Mouse (Mus musculus): ENCODE measurements around the gene Lrrc8d. TPM values are rescaled to one million over a fixed set of nuclear protein-coding genes. Genes with fewer than 3 reads are reported as not detected.

Gene Lrrc8d
- total RNA-seq (2021) = 10 to 100 TPM; 47.9 to 57.7 TPM

GRCm38 (mm10) chr5:105699141-105700069 is at the start of gene Lrrc8d:
Gene Lrrc8d, plus strand, starts transcription at chr5:105699969.
- peak; percentile 76 to 79 for DNase-seq (ENCODE audit: extremely low spot score in 1 of 2, low spot score in 1 of 2)

- no peak for DNase-seq (ENCODE audit: extremely low spot score in 1 of 2, low spot score in 1 of 2)
Observed at GRCm38 (mm10) chr5:105650728-105651479, 48.9 kb upstream of the Lrrc8d start.

- no peak for DNase-seq (ENCODE audit: extremely low spot score in 1 of 2, low spot score in 1 of 2)
Observed at GRCm38 (mm10) chr5:105651561-105651991, 48.2 kb upstream of the Lrrc8d start.

- peak; percentile 75 to 88 for DNase-seq (ENCODE audit: extremely low spot score in 1 of 2, low spot score in 1 of 2)
Observed at GRCm38 (mm10) chr5:105654237-105655063, 45.3 kb upstream of the Lrrc8d start.

DNA sequence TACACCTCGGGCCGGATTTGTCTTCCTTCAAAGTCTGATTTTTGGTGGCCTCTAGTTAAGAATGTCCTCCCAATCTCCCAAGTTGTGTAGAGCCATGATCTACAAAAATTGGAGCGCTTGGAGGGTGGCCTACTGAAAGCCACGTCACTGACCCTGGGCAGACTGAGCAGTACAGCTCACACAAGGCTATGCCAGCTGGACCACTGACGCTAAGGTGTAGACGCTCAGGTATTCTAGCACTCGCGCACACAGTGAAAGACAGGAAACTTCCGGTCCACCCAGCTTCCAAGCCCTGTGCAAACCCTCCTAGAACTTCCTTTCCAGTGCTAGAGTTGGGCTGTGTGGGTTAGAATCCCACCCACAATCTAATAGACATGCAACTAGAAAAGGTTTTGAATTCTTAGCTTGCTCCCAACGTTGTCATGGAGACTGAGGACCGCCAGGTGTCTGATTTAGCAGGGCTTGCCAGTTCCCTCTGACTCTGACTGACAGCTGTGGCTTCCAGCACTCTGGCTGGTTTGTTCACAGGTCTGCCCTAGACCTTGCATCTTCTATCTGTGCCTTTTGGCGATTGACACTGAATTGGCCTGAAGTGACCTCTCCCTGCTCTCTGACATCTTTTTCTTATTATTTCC is 44.6 kb upstream of the Lrrc8d start:
- peak in 1 of 2 experiments; percentile 19 for DNase-seq (ENCODE audit: extremely low spot score in 1 of 2, low spot score in 1 of 2)

DNA sequence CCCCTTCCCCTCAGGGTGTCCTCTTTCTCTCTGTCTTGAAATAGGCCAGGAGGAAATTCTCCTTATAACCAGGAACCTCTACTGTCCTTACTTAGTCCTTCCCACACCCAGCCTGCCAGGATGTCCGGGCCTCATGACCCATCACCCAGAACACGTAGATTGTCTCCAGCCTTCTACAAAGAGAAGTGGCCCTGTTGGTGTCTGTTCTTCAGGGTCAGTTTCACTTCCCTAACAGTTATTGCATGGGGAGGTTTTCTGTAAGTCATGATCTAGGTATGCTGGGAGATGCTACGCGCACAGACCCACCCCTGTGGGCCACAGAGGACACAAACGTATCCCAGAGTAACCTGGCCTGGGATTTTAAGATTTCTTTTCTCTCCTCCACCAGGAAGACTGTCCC is 37.9 kb upstream of the Lrrc8d start:
- no peak for DNase-seq (ENCODE audit: extremely low spot score in 1 of 2, low spot score in 1 of 2)

DNA sequence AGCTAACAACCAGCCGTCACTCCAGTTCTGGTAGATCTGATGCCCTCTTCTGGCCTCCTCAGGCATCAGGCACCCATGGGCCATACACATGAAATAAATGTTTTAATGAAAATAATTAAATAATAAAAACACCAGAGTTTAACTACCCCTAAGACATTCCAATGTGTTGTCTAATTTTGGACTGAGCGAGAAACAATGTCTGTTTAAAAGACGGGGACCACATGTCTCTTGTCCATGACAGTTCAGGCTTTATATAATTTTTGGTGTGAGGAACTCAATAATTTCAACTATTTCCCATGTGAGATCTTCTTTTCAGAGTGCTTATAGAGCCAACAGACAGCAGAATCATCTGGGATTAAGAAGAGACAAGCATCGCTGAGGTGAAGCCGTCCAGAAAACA is 32.8 kb upstream of the Lrrc8d start:
- DNase-seq (ENCODE audit: extremely low spot score in 1 of 2, low spot score in 1 of 2) = no peak

DNA sequence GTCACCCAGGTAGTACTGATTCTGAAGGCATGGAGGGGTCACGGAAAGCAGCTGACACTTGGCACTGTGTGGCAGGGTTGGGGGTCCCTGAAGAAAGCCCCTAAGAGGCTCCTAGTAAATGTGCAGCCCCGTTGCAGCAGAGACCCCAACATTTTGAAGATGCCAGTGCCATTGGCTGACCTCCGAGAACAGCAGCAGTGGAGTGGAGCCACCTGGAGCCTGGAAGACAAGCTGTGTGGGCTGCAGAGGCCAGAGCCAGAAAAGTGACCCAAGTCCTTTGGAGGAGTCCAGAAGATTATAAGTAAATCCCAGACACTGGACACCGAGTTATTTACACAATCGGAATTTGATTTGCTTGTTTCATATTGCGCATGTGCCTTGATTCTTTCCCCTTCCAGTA is 32.4 kb upstream of the Lrrc8d start:
- no peak for DNase-seq (ENCODE audit: extremely low spot score in 1 of 2, low spot score in 1 of 2)

GRCm38 (mm10) chr5:105669086-105669485 is 30.7 kb upstream of the Lrrc8d start:
- DNase-seq (ENCODE audit: extremely low spot score in 1 of 2, low spot score in 1 of 2) = no peak

DNA sequence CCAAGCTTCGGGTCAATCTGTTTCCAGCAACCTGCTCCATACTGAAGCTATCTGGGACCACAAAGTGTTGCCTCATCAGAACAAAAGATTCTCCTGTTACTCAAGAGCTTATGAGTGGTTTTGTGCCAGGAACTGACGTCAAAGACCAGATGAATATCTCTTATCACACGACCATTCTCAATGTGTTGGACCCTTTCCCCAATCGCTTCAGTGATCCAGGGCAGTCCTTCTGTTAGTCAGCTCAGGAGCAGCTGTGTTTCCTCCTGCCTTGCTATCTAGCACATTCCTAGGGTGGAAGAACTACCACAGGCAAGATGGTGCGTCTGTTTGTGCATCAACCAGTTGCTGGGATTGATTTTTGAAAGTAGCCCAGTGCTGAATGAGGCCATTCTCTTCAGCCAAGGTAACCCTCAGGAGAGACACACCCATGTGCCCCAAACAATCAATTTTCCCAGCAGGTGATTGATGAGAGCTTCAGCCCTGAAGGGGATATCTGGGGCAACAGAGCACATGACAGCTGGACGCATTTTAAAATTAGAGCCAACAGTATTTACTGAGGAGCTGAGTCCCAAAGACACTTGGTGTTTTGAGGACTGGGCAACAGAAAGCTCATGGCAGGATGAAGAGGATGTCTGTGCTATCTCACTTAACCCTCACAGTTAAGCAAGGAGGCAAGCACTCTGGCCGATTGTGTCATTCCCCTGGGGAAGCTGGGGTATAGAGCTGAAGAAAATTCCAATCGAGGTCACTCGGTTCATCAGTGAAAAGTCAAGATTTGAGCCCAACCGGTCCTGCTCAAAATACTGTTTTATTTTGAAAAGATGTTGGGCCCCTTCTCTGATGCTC is 30.0 kb upstream of the Lrrc8d start:
- no peak for DNase-seq (ENCODE audit: extremely low spot score in 1 of 2, low spot score in 1 of 2)

DNA sequence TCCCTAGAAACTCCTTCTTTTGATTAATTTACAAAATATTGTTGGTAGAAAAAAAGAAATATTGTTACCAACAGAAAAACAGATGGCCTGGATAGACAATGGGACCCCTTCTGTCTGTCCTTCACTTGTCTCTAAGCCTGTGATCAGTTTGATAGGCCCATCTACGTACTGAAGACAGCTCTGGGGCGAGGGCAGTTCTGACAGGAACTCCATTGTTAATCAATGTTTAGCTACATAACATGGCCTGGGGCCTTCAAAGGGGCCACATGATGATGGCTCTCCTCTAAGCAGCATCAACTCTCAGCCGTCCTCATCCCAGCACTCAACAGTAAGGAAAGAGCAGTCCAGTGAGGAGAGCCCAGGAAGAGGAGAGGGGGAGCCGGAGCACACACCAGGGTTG is 27.4 kb upstream of the Lrrc8d start:
- no peak for DNase-seq (ENCODE audit: extremely low spot score in 1 of 2, low spot score in 1 of 2)

DNA sequence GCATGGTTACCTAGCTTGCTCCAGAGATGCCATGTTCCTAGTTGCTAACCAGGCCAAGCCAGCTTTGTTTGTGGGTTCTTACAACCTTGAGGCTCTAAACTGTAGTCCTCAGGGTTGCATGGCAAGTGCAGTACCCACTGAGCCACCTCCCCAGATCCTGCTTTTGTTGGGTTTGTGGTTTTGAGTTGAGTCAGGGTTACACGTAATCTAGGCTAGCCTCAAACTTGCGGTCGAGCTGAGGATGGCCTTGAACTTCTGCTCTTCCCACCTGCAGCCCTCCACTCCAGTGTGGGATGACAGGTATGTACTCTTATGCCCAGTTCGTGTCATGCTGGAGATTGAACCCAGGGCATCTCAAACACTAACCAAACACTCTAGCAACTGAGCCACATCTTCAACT is 24.3 kb upstream of the Lrrc8d start:
- no peak for DNase-seq (ENCODE audit: extremely low spot score in 1 of 2, low spot score in 1 of 2)

DNA sequence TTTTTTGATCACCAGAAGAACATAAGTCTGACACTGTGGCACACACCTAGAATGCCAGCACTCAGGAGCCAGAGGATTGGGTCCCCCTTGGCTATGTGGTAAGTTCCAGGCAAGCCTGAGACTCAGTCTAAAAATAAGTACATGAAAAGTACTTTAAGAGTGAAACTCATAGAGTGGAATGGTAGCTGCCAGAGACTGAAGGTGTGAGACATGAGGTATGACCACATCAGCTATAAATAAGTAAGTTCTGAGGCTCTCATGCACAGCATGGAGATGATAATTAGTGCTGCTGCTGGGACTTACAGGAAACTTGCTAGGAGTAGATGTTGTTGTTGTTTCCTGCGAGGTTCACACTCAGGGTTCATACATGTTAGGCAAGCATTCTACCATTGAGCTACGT is 22.7 kb upstream of the Lrrc8d start:
- DNase-seq (ENCODE audit: extremely low spot score in 1 of 2, low spot score in 1 of 2) = no peak

- no peak for DNase-seq (ENCODE audit: extremely low spot score in 1 of 2, low spot score in 1 of 2)
Observed at GRCm38 (mm10) chr5:105678243-105678642, 21.5 kb upstream of the Lrrc8d start.

DNA sequence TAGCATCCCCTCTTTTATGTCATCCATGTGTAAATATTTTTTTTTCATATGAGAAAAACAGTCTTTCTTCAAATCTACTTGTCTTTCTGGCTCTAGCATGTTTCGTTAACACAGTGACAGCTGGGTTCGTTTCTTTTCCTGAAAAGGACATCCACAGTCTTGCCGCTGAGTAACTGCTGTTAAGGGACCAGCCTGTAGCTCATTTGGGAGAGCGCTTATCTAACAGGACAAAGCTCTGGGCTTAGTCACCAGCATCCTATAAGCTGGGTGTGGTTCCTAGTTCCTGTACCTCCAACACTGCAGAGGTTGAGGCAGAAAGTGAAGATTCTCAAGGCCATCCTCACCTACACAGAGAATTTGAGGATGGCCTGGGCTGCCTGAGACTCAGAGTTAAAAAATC is 20.5 kb upstream of the Lrrc8d start:
- no peak for DNase-seq (ENCODE audit: extremely low spot score in 1 of 2, low spot score in 1 of 2)

GRCm38 (mm10) chr5:105679921-105680843 is 19.6 kb upstream of the Lrrc8d start:
- no peak for DNase-seq (ENCODE audit: extremely low spot score in 1 of 2, low spot score in 1 of 2)

GRCm38 (mm10) chr5:105682143-105682611 is 17.6 kb upstream of the Lrrc8d start:
- no peak for DNase-seq (ENCODE audit: extremely low spot score in 1 of 2, low spot score in 1 of 2)

DNA sequence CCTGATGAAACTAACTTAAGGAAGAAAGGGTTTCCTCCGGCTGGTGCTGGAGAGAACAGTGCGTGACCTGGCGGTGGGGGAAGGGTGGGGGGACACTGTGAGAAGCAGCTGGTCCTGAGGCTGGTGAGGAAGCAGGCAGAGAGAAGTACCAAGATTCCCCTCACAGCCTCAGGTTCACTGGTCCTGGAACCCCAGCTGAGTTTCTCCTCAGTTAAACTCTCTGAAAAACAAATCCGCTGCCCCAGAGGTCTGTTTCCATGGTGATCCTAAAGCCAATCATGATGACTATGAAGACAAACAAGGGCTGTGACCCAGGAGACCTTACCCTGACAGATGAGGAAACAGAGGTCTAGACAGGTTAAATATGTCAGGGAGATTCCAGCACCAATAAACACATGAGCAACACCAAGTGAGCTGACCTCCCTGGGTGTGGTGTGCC is 15.8 kb upstream of the Lrrc8d start:
- no peak for DNase-seq (ENCODE audit: extremely low spot score in 1 of 2, low spot score in 1 of 2)
